In the genomic region with DNA sequence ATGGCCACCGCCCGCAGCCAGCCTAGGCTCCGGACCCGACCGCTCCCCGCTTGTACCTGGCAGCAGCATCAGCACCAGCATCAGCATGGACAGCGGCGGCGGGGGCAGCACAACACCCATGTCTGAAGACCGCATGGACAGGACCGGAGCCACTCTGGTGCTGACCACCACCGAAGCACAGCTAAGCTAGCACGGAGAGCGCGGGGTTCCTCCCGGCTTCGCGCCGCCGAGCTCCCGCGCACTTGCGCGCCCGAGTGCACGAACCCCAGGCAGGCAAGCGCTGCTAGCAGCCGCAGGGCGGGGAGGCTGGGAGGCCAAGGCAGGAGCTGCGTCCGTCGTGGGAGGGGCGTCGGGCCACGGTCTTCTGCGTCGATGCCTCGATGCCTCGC, we compare ENCODE assay signal across 9 mouse cellular contexts. TPM values are rescaled to one million over a fixed set of nuclear protein-coding genes. Genes with fewer than 3 reads are reported as not detected.
DNase-seq lines count a peak whose midpoint lies in the region; ATAC-seq and TF ChIP-seq lines count a peak whose summit lies in the region.
"Had no signal": no experiment of that assay in that cellular context is flagged by ENCODE, and none has a peak within 500 bp of the region (broad histone marks: within the 10 kb centered on the region; RNA-seq: fewer than 3 reads in every experiment).

A gene (minus strand): TSS at position 288 of the 389 bp plus-strand sequence.

- under 1% methylated on average over 39 of the region's 39 CpGs for WGBS in heart, embryonic 10.5 days
- WGBS in intestine, embryonic 14.5 days: 1% methylated on average over 39 of the region's 39 CpGs
- WGBS in neural tube, embryonic 12.5 days: 1% methylated on average over 39 of the region's 39 CpGs

- H3K4me2 ChIP-seq in intestine, embryonic 14.5 days (ENCODE audit: low read length): peak within 1 kb of the TSS; percentile 46
- H3K4me2 ChIP-seq in neural tube, embryonic 12.5 days (replicated peaks): peak within 1 kb of the TSS; percentile 72

- peaks cover 12% of the 10 kb centered on the region for H3K4me1 ChIP-seq in heart, embryonic 10.5 days
- H3K4me1 ChIP-seq in ES-Bruce4 (ENCODE audit: control insufficient read depth, insufficient read depth, low read length): no peaks in the 10 kb centered on the region
- H3K4me1 ChIP-seq in intestine, embryonic 14.5 days (replicated peaks; ENCODE audit: control insufficient read depth, insufficient read depth, low read length): 0 out of 2 replicates have a peak, but pooled peaks cover 8% of the 10 kb centered on the region
- no peaks in the 10 kb centered on the region; the same call in 1 of the 2 replicates for H3K4me1 ChIP-seq in neural tube, embryonic 12.5 days

- peak; percentile 84 for DNase-seq in heart, embryonic 10.5 days (ENCODE audit: low spot score)
- DNase-seq in heart, postnatal 36 days: no peak
- DNase-seq in embryo, embryonic 11.5 days (ENCODE audit: low read depth, low spot score): peak; percentile 31
- peak; percentile 76 for DNase-seq in intestine, embryonic 14.5 days (ENCODE audit: low spot score)
- no peak for DNase-seq in gastrocnemius, postnatal 10 days

- TF ChIP-seq CTCF in ES-Bruce4 (IDR thresholded peaks at IDR 0.05; ENCODE audit: low read depth, low read length): no peak

- no peaks in the 10 kb centered on the region for H3K36me3 ChIP-seq in heart, embryonic 10.5 days
- H3K36me3 ChIP-seq in ES-Bruce4 (ENCODE audit: control insufficient read depth, insufficient read depth, low read length, poor library complexity, severe bottlenecking): no peaks in the 10 kb centered on the region
- no peaks in the 10 kb centered on the region for H3K36me3 ChIP-seq in intestine, embryonic 14.5 days (ENCODE audit: control insufficient read depth, insufficient read depth, low read length)
- no peaks in the 10 kb centered on the region for H3K36me3 ChIP-seq in neural tube, embryonic 12.5 days

- peaks cover 71% of the 10 kb centered on the region for H3K27me3 ChIP-seq in heart, embryonic 10.5 days (ENCODE audit: insufficient read depth, poor library complexity, severe bottlenecking)
- H3K27me3 ChIP-seq in ES-Bruce4 (ENCODE audit: control insufficient read depth, insufficient read depth, low read length, poor library complexity, severe bottlenecking): peaks cover 2% of the 10 kb centered on the region; the same call in 1 of the 2 replicates
- peaks cover 37% of the 10 kb centered on the region for H3K27me3 ChIP-seq in intestine, embryonic 14.5 days (replicated peaks; ENCODE audit: control insufficient read depth, insufficient read depth, low read length)
- peaks cover 29% of the 10 kb centered on the region for H3K27me3 ChIP-seq in neural tube, embryonic 12.5 days (replicated peaks)

- TF ChIP-seq EP300 in ES-Bruce4 (IDR thresholded peaks at IDR 0.05; ENCODE audit: insufficient read depth, low read depth, low read length): no peak

- peak within 1 kb of the TSS; percentile 53; the same call in 1 of the 2 replicates for H3K27ac ChIP-seq in heart, embryonic 10.5 days
- H3K27ac ChIP-seq in ES-Bruce4 (ENCODE audit: insufficient read depth, low read length): no peak within 1 kb of the TSS
- peak within 1 kb of the TSS; percentile 38 for H3K27ac ChIP-seq in intestine, embryonic 14.5 days (ENCODE audit: low read depth)
- peak within 1 kb of the TSS; percentile 15; the same call in 1 of the 2 replicates for H3K27ac ChIP-seq in neural tube, embryonic 12.5 days

- peak; percentile 59 for ATAC-seq in intestine, embryonic 14.5 days (replicated peaks; ENCODE audit: low FRiP score, low TSS enrichment, low read depth)
- ATAC-seq in neural tube, embryonic 12.5 days (ENCODE audit: low FRiP score, low read depth): peak; percentile 64
- ATAC-seq in CD4-positive, CD25-positive, alpha-beta regulatory T cell, adult 4 months: no peak

- H3K9me3 ChIP-seq in heart, embryonic 10.5 days: no peaks in the 10 kb centered on the region
- H3K9me3 ChIP-seq in ES-Bruce4 (replicated peaks; ENCODE audit: control insufficient read depth, insufficient read depth, low read length, poor library complexity, severe bottlenecking): no peaks in the 10 kb centered on the region
- no peaks in the 10 kb centered on the region for H3K9me3 ChIP-seq in intestine, embryonic 14.5 days (ENCODE audit: control insufficient read depth, low read length)
- no peaks in the 10 kb centered on the region for H3K9me3 ChIP-seq in neural tube, embryonic 12.5 days

- H3K9ac ChIP-seq in ES-Bruce4 (ENCODE audit: low read depth, poor library complexity, severe bottlenecking): no peak within 1 kb of the TSS
- peak within 1 kb of the TSS; percentile 27 for H3K9ac ChIP-seq in intestine, embryonic 14.5 days (ENCODE audit: low read length)
- peak within 1 kb of the TSS; percentile 70 for H3K9ac ChIP-seq in neural tube, embryonic 12.5 days

- intact Hi-C loops in heart, postnatal 36 days (cut with DNase I): no loop called here

- H3K4me3 ChIP-seq in heart, embryonic 10.5 days: peak within 1 kb of the TSS; percentile 56
- peak within 1 kb of the TSS; percentile 24 for H3K4me3 ChIP-seq in ES-Bruce4 (ENCODE audit: low read depth, low read length)
- H3K4me3 ChIP-seq in intestine, embryonic 14.5 days (ENCODE audit: low read depth, low read length): peak within 1 kb of the TSS; percentile 29
- peak within 1 kb of the TSS; percentile 54 for H3K4me3 ChIP-seq in neural tube, embryonic 12.5 days

- no peak for TF ChIP-seq POLR2A in ES-Bruce4 (IDR thresholded peaks at IDR 0.05; ENCODE audit: insufficient read depth, low read length)

RNA-seq across cellular contexts. Expression of the gene that starts here (rescaled TPM):
- 0.16 and 0.49 TPM in 2 replicates for polyA plus RNA-seq in heart, embryonic 10.5 days (2016; fragmentation: Nextera tagmentation; extraction: Ambion mirVana)
- total RNA-seq in heart, postnatal 36 days (2021): not detected
- polyA plus RNA-seq in ES-Bruce4 (2011; ENCODE audit: insufficient read depth, insufficient read length, low read depth, missing spikeins): not detected in 2 replicates
- polyA plus RNA-seq in intestine, embryonic 14.5 days (2014; fragmentation: Nextera tagmentation; extraction: Ambion mirVana): 20.6 and 23.9 TPM in 2 replicates
- polyA plus RNA-seq in neural tube, embryonic 12.5 days (2016; fragmentation: Nextera tagmentation; extraction: Ambion mirVana): 29.9 and 30.7 TPM in 2 replicates
- polyA plus RNA-seq in CD4-positive, CD25-positive, alpha-beta regulatory T cell, adult 4 months (2017; shearing (Covaris generic)): not detected
- under 1 TPM in 1 of 2 experiments, not detected in 1; 0.07 TPM for total RNA-seq in gastrocnemius, postnatal 10 days (2021)
- total RNA-seq: heart, postnatal 10 days had no signal

Comparison
In these comparisons a context has a peak if more than half of its experiments do, and no peak if none do; other contexts are left out.
1. RNA of the gene that starts here (polyA plus RNA-seq): 29.9 to 30.7 TPM in neural tube, embryonic 12.5 days and 20.6 to 23.9 TPM in intestine, embryonic 14.5 days; 0.16 to 0.49 TPM in heart, embryonic 10.5 days, not detected in CD4-positive, CD25-positive, alpha-beta regulatory T cell, adult 4 months and not detected in ES-Bruce4; every median in the first group is over 10 times any median in the second.
2. Peak in DNase-seq, H3K4me3 ChIP-seq and H3K27ac ChIP-seq in heart, embryonic 10.5 days; RNA of the gene not detected or under 1 TPM.
3. DNase-seq: peak in embryo, embryonic 11.5 days (single experiment) and intestine, embryonic 14.5 days (single experiment); none in heart, postnatal 36 days (0 of 2) and gastrocnemius, postnatal 10 days (single experiment).
4. Peak in every context shown above with its lines, with median percentiles within 50 percentile points of each other: H3K4me3 ChIP-seq.